Mouse (Mus musculus): ENCODE results near the gene Tspan18. TPM values are rescaled to one million over a fixed set of nuclear protein-coding genes. Genes with fewer than 3 reads are reported as not detected.

Gene Tspan18
- total and polyA plus RNA-seq, 3 experiments: 48.1 to 156 (median 57.7) TPM

GRCm38 (mm10) chr2:93218353-93218990 lies 115.8 kb downstream of the Tspan18 start:
- peak; percentile 73 for DNase-seq

- DNase-seq: peak; percentile 90
These were observed 117.3 kb downstream of the Tspan18 start for GRCm38 (mm10) chr2:93217015-93217414.

GRCm38 (mm10) chr2:93215790-93216189 lies 118.5 kb downstream of the Tspan18 start:
- no peak for DNase-seq

GRCm38 (mm10) chr2:93214192-93214591 lies 120.1 kb downstream of the Tspan18 start:
- DNase-seq: no peak

- no peak for DNase-seq
These were observed 121.4 kb downstream of the Tspan18 start for GRCm38 (mm10) chr2:93212865-93213264.

GRCm38 (mm10) chr2:93212386-93212785 lies 121.9 kb downstream of the Tspan18 start:
- DNase-seq: no peak

GRCm38 (mm10) chr2:93206126-93206525 lies 128.2 kb downstream of the Tspan18 start:
- no peak for DNase-seq

- DNase-seq: no peak
These were observed 129.7 kb downstream of the Tspan18 start for GRCm38 (mm10) chr2:93204571-93204970.

GRCm38 (mm10) chr2:93203682-93204081 lies 130.6 kb downstream of the Tspan18 start:
- peak; percentile 87 for DNase-seq

GRCm38 (mm10) chr2:93202782-93203181 lies 131.5 kb downstream of the Tspan18 start:
- DNase-seq: no peak

- no peak for DNase-seq
These were observed 132.3 kb downstream of the Tspan18 start for GRCm38 (mm10) chr2:93201997-93202396.

GRCm38 (mm10) chr2:93200681-93201340 lies 133.5 kb downstream of the Tspan18 start:
- no peak for DNase-seq

- peak; percentile 77 for DNase-seq
These were observed 134.8 kb downstream of the Tspan18 start for GRCm38 (mm10) chr2:93199531-93199974.

- peak; percentile 90 for DNase-seq
These were observed 135.5 kb downstream of the Tspan18 start for GRCm38 (mm10) chr2:93198846-93199245.

GRCm38 (mm10) chr2:93193806-93194205 lies 140.5 kb downstream of the Tspan18 start:
- DNase-seq: no peak

- no peak for DNase-seq
These were observed 141.6 kb downstream of the Tspan18 start for GRCm38 (mm10) chr2:93192671-93193080.

GRCm38 (mm10) chr2:93192182-93192560 lies 142.1 kb downstream of the Tspan18 start:
- no peak for DNase-seq

- no peak for DNase-seq
These were observed 142.7 kb downstream of the Tspan18 start for GRCm38 (mm10) chr2:93191488-93192181.

- peak; percentile 90 for DNase-seq
These were observed 143.4 kb downstream of the Tspan18 start for GRCm38 (mm10) chr2:93190771-93191487.

GRCm38 (mm10) chr2:93188761-93189458 lies 145.4 kb downstream of the Tspan18 start:
- DNase-seq: peak; percentile 76

GRCm38 (mm10) chr2:93188020-93188760 lies 146.1 kb downstream of the Tspan18 start:
- peak; percentile 66 for DNase-seq
